Mouse (Mus musculus) neural tube, embryonic 11.5 days (tissue): ENCODE data around the gene Crat. TPM values are rescaled to one million over a fixed set of nuclear protein-coding genes. Genes with fewer than 3 reads are reported as not detected.

Experiments used
- ATAC-seq: fragments of 200-750 bp; cut with Nextera tagmentation; 2 replicates; pipeline ENCODE4 v1.8.0; 2017; ENCODE audit warnings: moderate number of reproducible peaks, mild to moderate bottlenecking, moderate TSS enrichment, moderate library complexity; ENCODE audit not compliant: insufficient read depth, low FRiP score, low TSS enrichment
- DNase-seq: peaks from one replicate; pipeline ENCODE4 v3.0.0-alpha.2; 2015; ENCODE audit warnings: low spot score
- H3K27ac ChIP-seq: fragments of 300-500 bp; sonication (generic); 2 replicates; pipeline ENCODE4 v1.5.1; 2014; ENCODE audit warnings: low read depth, mild to moderate bottlenecking, low read length
- H3K27me3 ChIP-seq: fragments of 300-500 bp; sonication (generic); 2 replicates; pipeline ENCODE4 v1.6.1; 2014; ENCODE audit warnings: mild to moderate bottlenecking, low read length, mixed read lengths; ENCODE audit not compliant: control insufficient read depth, insufficient read depth
- H3K36me3 ChIP-seq: fragments of 300-500 bp; sonication (generic); 2 replicates; pipeline ENCODE4 v1.6.1; 2014; ENCODE audit warnings: mild to moderate bottlenecking, low read length, moderate library complexity, mixed read lengths; ENCODE audit not compliant: control insufficient read depth, insufficient read depth
- H3K4me1 ChIP-seq: fragments of 300-500 bp; sonication (generic); 2 replicates; pipeline ENCODE4 v1.6.1; 2014; ENCODE audit warnings: low read length, mixed read lengths; ENCODE audit not compliant: control insufficient read depth, insufficient read depth
- H3K4me2 ChIP-seq: fragments of 300-500 bp; sonication (generic); 2 replicates; pipeline ENCODE4 v1.6.1; 2014; ENCODE audit warnings: low read depth, mild to moderate bottlenecking, moderate library complexity
- H3K4me3 ChIP-seq: fragments of 300-500 bp; sonication (generic); 2 replicates; pipeline ENCODE4 v1.5.1; 2014; ENCODE audit warnings: low read depth, low read length
- H3K9ac ChIP-seq: fragments of 300-500 bp; sonication (generic); 2 replicates; pipeline ENCODE4 v1.6.1; 2014; ENCODE audit warnings: mild to moderate bottlenecking, low read length
- H3K9me3 ChIP-seq: fragments of 300-500 bp; sonication (generic); 2 replicates; pipeline ENCODE4 v1.6.1; 2016; ENCODE audit warnings: low read length; ENCODE audit not compliant: control insufficient read depth
- WGBS: fragments of 180-500 bp; shearing (Covaris S2); extraction: QIAGEN DNeasy Blood & Tissue Kit; methylation state at CpG from one replicate; pipeline ENCODE4 v1.1.7; 2014; 5-methylcytosine and 5-hydroxymethylcytosine counted together
- polyA plus RNA-seq: library from polyadenylated mRNA; unstranded; fragments of >200 nt; fragmentation: Nextera tagmentation; extraction: Ambion mirVana; gene quantifications from 2 replicates; pipeline ENCODE4 v1.2.1, GENCODE M21; 2014

The Crat gene
- polyA plus RNA-seq, 1 experiment from 2014 or later = 29.1 TPM

GRCm38 (mm10) chr2:30442498-30442890, 26.9 kb upstream of the Crat start:
- 50% methylated on average over 5 of the region's 5 CpGs for WGBS
- H3K4me1 ChIP-seq = peaks cover 52% of the 10 kb centered on the region
- H3K4me2 ChIP-seq = peak overlapping the region; percentile 33; the same call in 1 of the 2 replicates
- no peak for DNase-seq
- H3K36me3 ChIP-seq = peaks cover 16% of the 10 kb centered on the region
- H3K27ac ChIP-seq = peak overlapping the region; percentile 99
- H3K9ac ChIP-seq = peak overlapping the region; percentile 63
- no peaks in the 10 kb centered on the region for H3K9me3 ChIP-seq
- no peak overlapping the region for H3K4me3 ChIP-seq
- no peak for ATAC-seq
- H3K27me3 ChIP-seq = no peaks in the 10 kb centered on the region

- no peaks in the 10 kb centered on the region for H3K27me3 ChIP-seq
- peaks cover 52% of the 10 kb centered on the region for H3K4me1 ChIP-seq
- DNase-seq (peak; percentile 92), ATAC-seq (peak; percentile 76)
- H3K9ac ChIP-seq = peak overlapping the region; percentile 63
- H3K4me2 ChIP-seq = peak overlapping the region; percentile 33
- H3K36me3 ChIP-seq = peaks cover 19% of the 10 kb centered on the region
- H3K9me3 ChIP-seq = no peaks in the 10 kb centered on the region
- H3K27ac ChIP-seq = peak overlapping the region; percentile 99
- H3K4me3 ChIP-seq = no peak overlapping the region
- 7% methylated on average over 15 of the region's 15 CpGs for WGBS
Observed at GRCm38 (mm10) chr2:30441518-30442497, 26.2 kb upstream of the Crat start.

GRCm38 (mm10) chr2:30440701-30441517, 25.3 kb upstream of the Crat start:
- 17% methylated on average over 12 of the region's 12 CpGs for WGBS
- Histone ChIP-seq H3K4me3 (no peak overlapping the region), H3K9me3 (no peaks in the 10 kb centered on the region), H3K36me3 (peaks cover 17% of the 10 kb centered on the region), H3K4me2 (peak overlapping the region; percentile 27), H3K9ac (peak overlapping the region; percentile 35; the same call in 1 of the 2 replicates), H3K27ac (peak overlapping the region; percentile 99), H3K27me3 (no peaks in the 10 kb centered on the region), H3K4me1 (peaks cover 52% of the 10 kb centered on the region)
- DNase-seq (peak; percentile 73), ATAC-seq (0 out of 2 replicates have a peak, but pooled peaks have one; percentile 15)

DNA sequence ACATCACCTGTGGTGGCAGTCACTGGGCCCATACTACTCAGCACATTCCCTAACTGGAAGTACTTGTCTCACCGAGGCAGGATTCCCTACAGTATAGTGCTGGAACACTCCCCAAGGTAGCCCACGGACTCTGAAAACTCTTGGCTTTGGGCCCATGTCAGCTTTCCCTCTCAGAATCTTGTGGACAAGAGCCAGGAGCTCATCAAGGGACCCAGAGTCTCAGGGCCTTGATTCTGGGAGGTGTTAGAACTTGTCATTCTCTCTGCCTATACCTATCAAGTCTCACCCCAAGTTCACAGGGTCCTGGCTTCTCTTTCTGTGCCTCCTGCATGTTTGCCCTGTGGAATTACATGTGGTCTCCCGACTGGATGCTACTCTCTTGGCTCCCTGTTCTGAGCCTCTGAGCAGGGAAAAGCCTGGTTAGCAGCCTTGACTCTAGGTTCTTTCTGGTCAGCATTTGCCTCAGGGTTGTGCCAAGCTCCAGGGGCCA, 24.6 kb upstream of the Crat start:
- Histone ChIP-seq H3K4me2 (no peak overlapping the region), H3K4me1 (peaks cover 45% of the 10 kb centered on the region), H3K4me3 (no peak overlapping the region), H3K9ac (0 out of 2 replicates have a peak overlapping the region, but pooled peaks have one; percentile 35), H3K27ac (peak overlapping the region; percentile 99), H3K27me3 (no peaks in the 10 kb centered on the region), H3K36me3 (peaks cover 19% of the 10 kb centered on the region), H3K9me3 (no peaks in the 10 kb centered on the region)
- ATAC-seq (no peak), DNase-seq (no peak)
- WGBS = 80% methylated on average over 3 of the region's 3 CpGs

GRCm38 (mm10) chr2:30439631-30440030, 24.0 kb upstream of the Crat start:
- Histone ChIP-seq H3K9ac (no peak overlapping the region), H3K4me2 (no peak overlapping the region), H3K4me3 (no peak overlapping the region), H3K27me3 (no peaks in the 10 kb centered on the region), H3K4me1 (peaks cover 40% of the 10 kb centered on the region), H3K9me3 (no peaks in the 10 kb centered on the region), H3K36me3 (peaks cover 20% of the 10 kb centered on the region), H3K27ac (no peak overlapping the region)
- 93% methylated on average over 6 of the region's 6 CpGs for WGBS
- ATAC-seq (no peak), DNase-seq (no peak)

- no peak overlapping the region for H3K4me2 ChIP-seq
- 91% methylated on average over 4 of the region's 4 CpGs for WGBS
- peaks cover 23% of the 10 kb centered on the region for H3K36me3 ChIP-seq
- no peaks in the 10 kb centered on the region for H3K9me3 ChIP-seq
- no peak overlapping the region for H3K4me3 ChIP-seq
- H3K4me1 ChIP-seq = peaks cover 23% of the 10 kb centered on the region
- no peak for DNase-seq
- no peaks in the 10 kb centered on the region for H3K27me3 ChIP-seq
- H3K9ac ChIP-seq = no peak overlapping the region
- ATAC-seq = no peak
- no peak overlapping the region for H3K27ac ChIP-seq
Observed at GRCm38 (mm10) chr2:30437791-30438190, 22.2 kb upstream of the Crat start.

- no peak overlapping the region for H3K4me3 ChIP-seq
- peaks cover 13% of the 10 kb centered on the region for H3K4me1 ChIP-seq
- no peak overlapping the region for H3K9ac ChIP-seq
- WGBS = 88% methylated on average over 4 of the region's 4 CpGs
- peaks cover 23% of the 10 kb centered on the region for H3K36me3 ChIP-seq
- H3K27ac ChIP-seq = no peak overlapping the region
- no peak for ATAC-seq
- no peaks in the 10 kb centered on the region for H3K9me3 ChIP-seq
- DNase-seq = no peak
- H3K4me2 ChIP-seq = no peak overlapping the region
- H3K27me3 ChIP-seq = no peaks in the 10 kb centered on the region
Observed at GRCm38 (mm10) chr2:30436809-30437208, 21.2 kb upstream of the Crat start.

DNA sequence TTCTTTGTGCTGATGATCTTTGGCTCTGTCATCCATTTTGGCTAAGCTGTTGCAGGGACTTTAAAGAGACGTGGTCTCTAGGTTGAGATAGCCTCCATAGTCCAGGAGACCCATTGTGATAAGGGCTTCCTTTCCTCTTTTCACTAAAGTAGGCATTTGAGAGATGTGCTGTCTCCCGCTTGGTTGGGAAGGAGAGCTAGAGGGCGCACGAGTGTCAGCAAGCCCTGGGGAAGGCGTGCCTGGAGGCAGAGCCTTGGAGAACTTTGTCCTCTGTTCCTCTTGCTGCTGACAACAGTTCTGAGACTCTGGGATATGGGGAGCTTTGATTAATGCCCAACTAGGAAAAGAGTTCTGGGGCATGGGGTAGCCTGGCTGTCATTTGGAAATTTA, 20.5 kb upstream of the Crat start:
- Histone ChIP-seq H3K27ac (no peak overlapping the region), H3K27me3 (no peaks in the 10 kb centered on the region), H3K4me2 (no peak overlapping the region), H3K9ac (no peak overlapping the region), H3K4me3 (no peak overlapping the region), H3K36me3 (peaks cover 23% of the 10 kb centered on the region), H3K9me3 (no peaks in the 10 kb centered on the region), H3K4me1 (peaks cover 8% of the 10 kb centered on the region)
- no peak for DNase-seq
- 87% methylated on average over 5 of the region's 5 CpGs for WGBS
- ATAC-seq = no peak
